Comparison of ENCODE assay signal across 8 mouse cellular contexts in genomic region chr7:19295503-19296185, GRCm38 (mm10). TPM values are rescaled to one million over a fixed set of nuclear protein-coding genes. Genes with fewer than 3 reads are reported as not detected.
DNase-seq lines count a peak whose midpoint lies in the region; ATAC-seq lines count a peak whose summit lies in the region.

No protein-coding gene starts in this region.

- H3K9ac ChIP-seq in hindbrain, embryonic 15.5 days = no peak overlapping the region; the same call in 1 of the 2 replicates

- WGBS in hindbrain, embryonic 15.5 days = 21% methylated on average over 21 of the region's 22 CpGs

- H3K27ac ChIP-seq in hindbrain, embryonic 15.5 days (replicated peaks) = no peak overlapping the region

- no peak overlapping the region for H3K4me3 ChIP-seq in hindbrain, embryonic 15.5 days

- DNase-seq in R1 (ENCODE audit: low read depth, low spot score) = peak; percentile 96
- peak; percentile 99 for DNase-seq in cerebellum, postnatal 36 days
- peak; percentile 97 to 98 for DNase-seq in frontal cortex, postnatal 36 days (ENCODE audit: low spot score in 2 of 2)
- peak; percentile 94 to 96 for DNase-seq in layer of hippocampus, postnatal 36 days
- DNase-seq in lung, postnatal 25 days (ENCODE audit: low spot score) = peak; percentile 96
- DNase-seq in retina, postnatal 1 day = peak; percentile 96
- peak; percentile 99 for DNase-seq in thymus, postnatal 4 days

- peaks cover 19% of the 10 kb centered on the region for H3K36me3 ChIP-seq in hindbrain, embryonic 15.5 days

- peak; percentile 71 for ATAC-seq in hindbrain, embryonic 15.5 days (ENCODE audit: low FRiP score, low read depth)

- H3K27me3 ChIP-seq in hindbrain, embryonic 15.5 days = no peaks in the 10 kb centered on the region

- H3K4me2 ChIP-seq in hindbrain, embryonic 15.5 days = peak overlapping the region; percentile 49

- peaks cover 12% of the 10 kb centered on the region for H3K4me1 ChIP-seq in hindbrain, embryonic 15.5 days (replicated peaks)

- no peaks in the 10 kb centered on the region for H3K9me3 ChIP-seq in hindbrain, embryonic 15.5 days

RNA-seq across cellular contexts. Expression of gene Rtn2, which starts 13.2 kb away (rescaled TPM):
- polyA plus RNA-seq in hindbrain, embryonic 15.5 days (2015; fragmentation: Nextera tagmentation; extraction: Ambion mirVana) = 112 and 130 TPM in 2 replicates
- total RNA-seq in layer of hippocampus, postnatal 36 days (2021) = 10 to 100 TPM; 89.7 to 91.3 TPM

RNA-seq across cellular contexts. Expression of gene Fosb, which starts 14.2 kb away (rescaled TPM):
- polyA plus RNA-seq in hindbrain, embryonic 15.5 days (2015; fragmentation: Nextera tagmentation; extraction: Ambion mirVana) = 0.08 and 0.14 TPM in 2 replicates
- 10 to 100 TPM; 12.6 to 18.8 TPM for total RNA-seq in layer of hippocampus, postnatal 36 days (2021)

RNA-seq across cellular contexts. Expression of gene Ppm1n, which starts 15.8 kb away (rescaled TPM):
- polyA plus RNA-seq in hindbrain, embryonic 15.5 days (2015; fragmentation: Nextera tagmentation; extraction: Ambion mirVana) = 0.96 and 1.2 TPM in 2 replicates
- under 1 TPM; 0.20 to 0.33 TPM for total RNA-seq in layer of hippocampus, postnatal 36 days (2021)

RNA-seq across cellular contexts. Expression of gene Vasp, which starts 24.0 kb away (rescaled TPM):
- 41.5 and 42.1 TPM in 2 replicates for polyA plus RNA-seq in hindbrain, embryonic 15.5 days (2015; fragmentation: Nextera tagmentation; extraction: Ambion mirVana)
- total RNA-seq in layer of hippocampus, postnatal 36 days (2021) = 10 to 100 TPM; 15.2 to 21.2 TPM

RNA-seq across cellular contexts. Expression of gene Ercc1, which starts 48.9 kb away (rescaled TPM):
- polyA plus RNA-seq in hindbrain, embryonic 15.5 days (2015; fragmentation: Nextera tagmentation; extraction: Ambion mirVana) = 84.8 and 88.9 TPM in 2 replicates
- 10 to 100 TPM; 44.4 to 53.4 TPM for total RNA-seq in layer of hippocampus, postnatal 36 days (2021)
